Mouse (Mus musculus) embryonic facial prominence, embryonic 14.5 days (tissue): ENCODE data around the gene Wnt10b. TPM values are rescaled to one million over a fixed set of nuclear protein-coding genes. Genes with fewer than 3 reads are reported as not detected.

Experiments used
- ATAC-seq: fragments of 200-750 bp; cut with Nextera tagmentation; 2 replicates; pipeline ENCODE4 v1.8.0; 2017; ENCODE audit warnings: low read depth, moderate number of reproducible peaks, moderate TSS enrichment
- DNase-seq: peaks from one replicate; pipeline ENCODE4 v3.0.0-alpha.2; 2015; ENCODE audit warnings: low spot score
- H3K27ac ChIP-seq: fragments of 300-500 bp; sonication (generic); replicated peaks from 2 replicates; pipeline ENCODE4 v1.5.1; 2014; ENCODE audit warnings: low read depth, mild to moderate bottlenecking, low read length, moderate library complexity
- H3K27me3 ChIP-seq: fragments of 300-500 bp; sonication (generic); replicated peaks from 2 replicates; pipeline ENCODE4 v1.6.1; 2014; ENCODE audit warnings: low read length; ENCODE audit not compliant: control insufficient read depth, insufficient read depth
- H3K36me3 ChIP-seq: fragments of 300-500 bp; sonication (generic); 2 replicates; pipeline ENCODE4 v1.6.1; 2014; ENCODE audit warnings: low read length, mixed read lengths; ENCODE audit not compliant: control insufficient read depth, insufficient read depth
- H3K4me1 ChIP-seq: fragments of 300-500 bp; sonication (generic); 2 replicates; pipeline ENCODE4 v1.6.1; 2014; ENCODE audit warnings: antibody characterized with exemption, low read length; ENCODE audit not compliant: control insufficient read depth, insufficient read depth
- H3K4me2 ChIP-seq: fragments of 300-500 bp; sonication (generic); 2 replicates; pipeline ENCODE4 v1.6.1; 2014; ENCODE audit warnings: low read depth, mild to moderate bottlenecking, low read length, moderate library complexity, mixed read lengths
- H3K4me3 ChIP-seq: fragments of 300-500 bp; sonication (generic); 2 replicates; pipeline ENCODE4 v1.5.1; 2014; ENCODE audit warnings: low read depth, mild to moderate bottlenecking, low read length
- H3K9ac ChIP-seq: fragments of 300-500 bp; sonication (generic); 2 replicates; pipeline ENCODE4 v1.6.1; 2014; ENCODE audit warnings: low read depth, mild to moderate bottlenecking, low read length, moderate library complexity, mixed read lengths
- H3K9me3 ChIP-seq: fragments of 300-500 bp; sonication (generic); 2 replicates; pipeline ENCODE4 v1.6.1; 2016; ENCODE audit warnings: low read length; ENCODE audit not compliant: control insufficient read depth
- WGBS: fragments of 180-500 bp; shearing (Covaris S2); extraction: QIAGEN DNeasy Blood & Tissue Kit; methylation state at CpG from one replicate; pipeline ENCODE4 v1.1.7; 2014; 5-methylcytosine and 5-hydroxymethylcytosine counted together
- polyA plus RNA-seq: library from polyadenylated mRNA; unstranded; fragments of >200 nt; fragmentation: Nextera tagmentation; extraction: Ambion mirVana; gene quantifications from 2 replicates; pipeline ENCODE4 v1.2.1, GENCODE M21; 2014

Gene Wnt10b
- polyA plus RNA-seq, 1 experiment from 2014 or later: 4.1 TPM

DNA sequence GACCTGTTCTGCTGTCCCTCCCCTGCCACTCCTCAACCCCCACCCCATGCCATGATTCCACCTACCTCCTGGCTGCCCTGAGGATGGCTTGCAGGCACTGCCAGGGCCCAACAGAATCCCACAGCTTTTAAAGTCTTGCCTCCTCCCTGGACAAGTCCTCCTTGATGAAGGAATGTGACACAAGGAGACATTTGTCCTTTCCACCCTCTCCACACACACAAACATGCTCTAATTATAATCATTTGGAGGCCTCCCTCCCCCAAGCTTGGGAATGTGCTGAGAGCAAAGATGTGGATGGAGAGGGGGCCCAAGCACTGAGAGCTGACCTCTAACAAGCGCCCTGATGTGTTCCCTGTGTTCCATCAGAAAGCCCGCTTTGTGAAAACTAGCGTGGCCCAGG is 31.4 kb upstream of the Wnt10b start, which contains the start of gene Ddn:
Ddn (minus strand) TSS at position 101 of the 400 bp plus-strand sequence.
- H3K27me3 ChIP-seq: peaks cover 57% of the 10 kb centered on the region
- H3K4me2 ChIP-seq: peak within 1 kb of the TSS; percentile 75
- 38% methylated on average over 3 of the region's 3 CpGs for WGBS
- H3K4me1 ChIP-seq: peaks cover 20% of the 10 kb centered on the region
- peak within 1 kb of the TSS; percentile 48 for H3K4me3 ChIP-seq
- H3K9ac ChIP-seq: peak within 1 kb of the TSS; percentile 22; the same call in 1 of the 2 replicates
- H3K36me3 ChIP-seq: peaks cover 18% of the 10 kb centered on the region
- no peaks in the 10 kb centered on the region for H3K9me3 ChIP-seq
- ATAC-seq (no peak), DNase-seq (no peak)
- H3K27ac ChIP-seq: no peak within 1 kb of the TSS

GRCm38 (mm10) chr15:98808651-98809134 is 30.7 kb upstream of the Wnt10b start:
- H3K4me1 ChIP-seq: peaks cover 20% of the 10 kb centered on the region
- 20% methylated on average over 6 of the region's 6 CpGs for WGBS
- H3K9me3 ChIP-seq: no peaks in the 10 kb centered on the region
- ATAC-seq (no peak), DNase-seq (no peak)
- H3K27me3 ChIP-seq: peaks cover 64% of the 10 kb centered on the region
- no peak overlapping the region for H3K27ac ChIP-seq
- peak overlapping the region; percentile 48 for H3K4me3 ChIP-seq
- 0 out of 2 replicates have a peak overlapping the region, but pooled peaks have one; percentile 22 for H3K9ac ChIP-seq
- H3K36me3 ChIP-seq: peaks cover 13% of the 10 kb centered on the region
- peak overlapping the region; percentile 75; the same call in 1 of the 2 replicates for H3K4me2 ChIP-seq

DNA sequence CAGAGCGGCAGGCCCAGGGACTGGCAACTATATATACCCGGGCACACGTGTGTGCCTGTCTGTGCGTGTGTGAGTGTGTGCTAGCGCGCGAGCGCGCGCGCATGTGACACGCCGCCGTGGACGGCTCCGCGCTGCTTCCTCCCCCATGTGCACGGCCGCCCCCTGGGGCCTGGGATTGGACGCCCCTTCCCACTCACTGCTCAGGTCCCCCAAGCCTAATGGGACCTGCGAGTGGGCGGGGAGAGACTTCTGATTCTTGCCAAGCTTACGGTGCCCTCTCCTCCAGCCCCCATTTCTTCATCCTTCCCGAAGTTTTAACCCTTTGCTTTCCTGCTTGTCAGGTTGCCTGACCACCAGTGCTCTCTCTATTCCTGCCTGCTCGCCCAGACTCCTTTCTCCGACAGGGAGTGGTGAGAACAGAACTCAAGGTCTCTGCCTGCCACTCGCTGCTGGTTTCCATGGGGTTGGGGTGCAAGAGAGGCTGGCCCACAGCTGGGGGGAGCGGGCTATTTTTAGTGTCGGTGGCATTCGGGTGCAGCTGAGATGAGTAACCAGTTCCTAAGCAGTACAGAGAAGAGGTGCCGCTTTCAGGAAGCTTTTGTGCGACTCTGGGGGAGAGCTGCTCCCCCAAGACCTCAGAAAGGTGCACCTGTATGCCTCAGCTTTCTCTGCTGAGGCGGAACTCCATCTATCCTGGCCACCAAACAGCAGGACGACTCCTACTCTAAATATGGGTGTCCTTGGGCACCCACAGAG is 30.1 kb upstream of the Wnt10b start:
- Histone ChIP-seq H3K4me3 (peak overlapping the region; percentile 48), H3K9me3 (no peaks in the 10 kb centered on the region), H3K9ac (peak overlapping the region; percentile 54), H3K36me3 (peaks cover 8% of the 10 kb centered on the region), H3K27ac (no peak overlapping the region), H3K4me2 (peak overlapping the region; percentile 75), H3K4me1 (peaks cover 20% of the 10 kb centered on the region), H3K27me3 (peaks cover 70% of the 10 kb centered on the region)
- 3% methylated on average over 14 of the region's 34 CpGs for WGBS
- ATAC-seq (0 out of 2 replicates have a peak, but pooled peaks have one; percentile 20), DNase-seq (peak; percentile 41)

DNA sequence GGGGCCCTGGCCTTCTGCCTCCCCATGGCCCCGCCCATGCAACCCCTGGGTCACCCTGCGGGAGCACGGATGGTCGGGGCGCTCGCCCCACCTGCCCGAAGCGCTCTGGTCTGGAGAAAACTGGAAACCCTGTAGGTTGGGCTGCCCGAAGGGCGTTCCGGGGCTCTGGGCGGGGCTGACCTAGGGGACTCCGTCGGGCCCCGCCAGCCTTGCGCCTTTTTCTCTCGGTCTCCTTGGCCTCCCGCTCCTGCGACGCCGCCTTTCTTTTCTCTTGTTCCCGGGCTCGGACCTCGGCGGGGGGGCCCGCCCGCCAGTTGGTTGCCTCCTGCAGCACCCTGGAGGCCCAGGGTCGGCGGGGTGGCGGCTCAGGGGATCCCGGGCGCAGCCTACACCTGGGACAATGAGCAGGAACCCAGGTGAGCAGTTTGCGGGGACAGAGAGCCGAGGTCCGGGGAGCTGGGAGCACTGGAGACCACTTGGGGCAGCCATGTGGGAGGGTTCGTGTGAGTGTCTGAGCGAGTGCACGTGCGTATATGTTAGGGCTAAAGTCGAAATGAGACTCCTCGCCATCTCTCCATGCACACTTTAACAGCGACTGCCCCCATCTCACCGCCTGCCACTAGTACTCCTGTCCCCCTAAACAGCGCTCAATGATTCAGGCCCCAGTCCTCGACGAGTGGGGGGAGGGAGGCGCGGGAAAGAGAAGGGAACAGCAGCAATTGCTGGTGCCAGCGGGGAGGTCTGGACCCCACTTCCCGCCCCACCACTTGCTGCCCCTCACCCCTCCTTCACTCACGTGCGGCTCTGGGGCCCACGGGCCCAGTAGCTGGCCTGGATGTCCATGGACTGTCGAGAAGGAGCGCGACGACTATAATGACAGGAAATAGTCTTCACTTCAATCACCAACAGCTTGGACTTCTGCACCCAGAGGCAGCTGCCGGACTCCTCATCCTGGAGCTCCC is 29.1 kb upstream of the Wnt10b start:
- Histone ChIP-seq H3K27ac (no peak overlapping the region), H3K36me3 (no peaks in the 10 kb centered on the region), H3K27me3 (peaks cover 80% of the 10 kb centered on the region), H3K4me1 (peaks cover 20% of the 10 kb centered on the region), H3K9me3 (no peaks in the 10 kb centered on the region), H3K4me2 (peak overlapping the region; percentile 75), H3K9ac (peak overlapping the region; percentile 54; the same call in 1 of the 2 replicates), H3K4me3 (peak overlapping the region; percentile 48)
- DNase-seq (no peak), ATAC-seq (0 out of 2 replicates have a peak, but pooled peaks have one; percentile 17)
- under 1% methylated on average over 36 of the region's 58 CpGs for WGBS

GRCm38 (mm10) chr15:98806071-98806808 is 28.3 kb upstream of the Wnt10b start:
- H3K36me3 ChIP-seq: no peaks in the 10 kb centered on the region
- H3K4me2 ChIP-seq: peak overlapping the region; percentile 75
- peak overlapping the region; percentile 48 for H3K4me3 ChIP-seq
- peaks cover 89% of the 10 kb centered on the region for H3K27me3 ChIP-seq
- H3K27ac ChIP-seq: no peak overlapping the region
- ATAC-seq: no peak
- no peak overlapping the region for H3K9ac ChIP-seq
- 8% methylated on average over 20 of the region's 30 CpGs for WGBS
- peaks cover 20% of the 10 kb centered on the region for H3K4me1 ChIP-seq
- no peaks in the 10 kb centered on the region for H3K9me3 ChIP-seq
- DNase-seq: no peak

DNA sequence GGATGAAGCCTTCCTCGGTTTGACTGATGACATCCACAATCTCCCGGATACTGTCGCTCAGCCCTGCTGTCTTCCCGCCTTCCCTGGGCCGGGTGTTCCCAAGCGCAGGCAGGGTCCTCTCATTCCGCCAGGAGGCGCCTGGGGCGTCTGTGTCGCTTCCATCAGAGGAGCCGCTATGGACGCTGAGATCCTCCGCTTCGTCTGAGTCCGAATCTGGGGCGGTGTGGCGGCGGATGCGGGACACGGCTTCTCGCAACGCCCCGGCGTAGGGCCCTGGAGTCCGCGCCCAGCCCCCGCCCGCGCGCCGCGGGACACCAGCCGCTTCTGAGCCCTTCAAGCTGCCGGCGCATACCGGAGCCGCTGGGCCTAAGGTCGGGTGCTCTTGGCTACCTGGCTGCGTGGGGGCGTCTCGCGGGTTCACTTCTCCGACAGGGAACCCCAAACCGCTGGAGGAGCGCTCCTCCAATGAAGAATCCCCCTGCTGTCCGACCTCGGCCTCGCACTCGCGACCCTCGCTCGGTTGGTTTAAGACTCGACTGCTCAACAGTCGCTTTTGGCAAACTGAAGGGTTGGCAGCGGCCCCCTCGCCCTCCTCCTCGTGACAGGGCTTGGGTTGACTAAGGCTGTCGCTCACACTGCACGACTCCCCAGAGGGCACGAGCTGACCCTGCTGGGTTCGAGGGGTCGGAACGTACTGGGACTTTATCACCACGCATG is 27.5 kb upstream of the Wnt10b start:
- no peak for ATAC-seq
- 2% methylated on average over 56 of the region's 64 CpGs for WGBS
- Histone ChIP-seq H3K9me3 (no peaks in the 10 kb centered on the region), H3K36me3 (no peaks in the 10 kb centered on the region), H3K4me1 (peaks cover 20% of the 10 kb centered on the region), H3K4me2 (peak overlapping the region; percentile 70), H3K27ac (no peak overlapping the region), H3K27me3 (peaks cover 96% of the 10 kb centered on the region), H3K9ac (peak overlapping the region; percentile 43), H3K4me3 (peak overlapping the region; percentile 41)
- DNase-seq: peak; percentile 72

- WGBS: under 1% methylated on average over 32 of the region's 32 CpGs
- Histone ChIP-seq H3K4me3 (peak overlapping the region; percentile 20; the same call in 1 of the 2 replicates), H3K9ac (no peak overlapping the region), H3K9me3 (no peaks in the 10 kb centered on the region), H3K36me3 (no peaks in the 10 kb centered on the region), H3K27ac (no peak overlapping the region), H3K4me1 (peaks cover 20% of the 10 kb centered on the region), H3K4me2 (peak overlapping the region; percentile 45), H3K27me3 (peaks cover 100% of the 10 kb centered on the region)
- ATAC-seq: no peak
- peak; percentile 67 for DNase-seq
Observed at GRCm38 (mm10) chr15:98804054-98804453, 26.1 kb upstream of the Wnt10b start.
